ENCODE assay signal across 8 mouse cellular contexts in genomic region chr6:73247452-73247851, GRCm38 (mm10). TPM values are rescaled to one million over a fixed set of nuclear protein-coding genes. Genes with fewer than 3 reads are reported as not detected.
DNase-seq lines count a peak whose midpoint lies in the region; ATAC-seq and TF ChIP-seq lines count a peak whose summit lies in the region.

No protein-coding gene starts in this region.

- peak; percentile 25; the same call in 1 of the 2 replicates for TF ChIP-seq CTCF in brain, embryonic 14.5 days (IDR thresholded peaks at IDR 0.05; ENCODE audit: borderline replicate concordance, extremely low read depth, insufficient read depth, insufficient read length)

- H3K27me3 ChIP-seq in heart, embryonic 14.5 days (ENCODE audit: control insufficient read depth, insufficient read depth, low read length), result no peaks in the 10 kb centered on the region
- H3K27me3 ChIP-seq in limb, embryonic 12.5 days, result no peaks in the 10 kb centered on the region
- no peaks in the 10 kb centered on the region for H3K27me3 ChIP-seq in myocyte (ENCODE audit: control insufficient read depth, insufficient read depth, insufficient read length)

- no peaks in the 10 kb centered on the region for H3K9me3 ChIP-seq in heart, embryonic 14.5 days (ENCODE audit: control insufficient read depth, low read length)
- H3K9me3 ChIP-seq in limb, embryonic 12.5 days, result no peaks in the 10 kb centered on the region

- no peak for TF ChIP-seq POLR2A in brain, embryonic 14.5 days (IDR thresholded peaks at IDR 0.05; ENCODE audit: borderline replicate concordance, extremely low read depth, insufficient read depth, insufficient read length, poor library complexity, severe bottlenecking)
- no peak for TF ChIP-seq POLR2A in myocyte (IDR thresholded peaks at IDR 0.05; ENCODE audit: insufficient read length, low read depth)

- peak overlapping the region in 1 of 2 experiments; percentile 97; a peak in 1 of 4 replicates for H3K4me3 ChIP-seq in heart, embryonic 14.5 days (ENCODE audit: control insufficient read depth in 1 of 2, insufficient read depth in 1 of 2, low read depth in 1 of 2, low read length in 2 of 2)
- peak overlapping the region; percentile 94 for H3K4me3 ChIP-seq in limb, embryonic 12.5 days (replicated peaks)
- peak overlapping the region; percentile 79 for H3K4me3 ChIP-seq in myocyte

- WGBS in heart, embryonic 14.5 days, result 47% methylated on average over 4 of the region's 4 CpGs
- 38% methylated on average over 4 of the region's 4 CpGs for WGBS in limb, embryonic 12.5 days

- peak; percentile 47 for DNase-seq in right cerebral cortex, postnatal 14 days
- no peak for DNase-seq in right cerebral cortex, adult 2 months (ENCODE audit: low spot score in 2 of 2)
- peak; percentile 50 for DNase-seq in brain, embryonic 14.5 days (ENCODE audit: low read depth)
- DNase-seq in layer of hippocampus, adult 18-20 months (ENCODE audit: low spot score in 2 of 2), result no peak
- DNase-seq in layer of hippocampus, postnatal 14 days (ENCODE audit: low spot score in 2 of 2), result no peak

- peak overlapping the region; percentile 98; the same call in 1 of the 2 replicates for H3K9ac ChIP-seq in heart, embryonic 14.5 days (ENCODE audit: low read length)
- no peak overlapping the region for H3K9ac ChIP-seq in limb, embryonic 12.5 days (replicated peaks)

- ATAC-seq in heart, embryonic 14.5 days (ENCODE audit: insufficient number of reproducible peaks, insufficient read depth, low FRiP score, low read depth), result no peak
- no peak for ATAC-seq in limb, embryonic 12.5 days (ENCODE audit: insufficient number of reproducible peaks, insufficient read depth, low FRiP score, low TSS enrichment, low read depth)

- peaks cover 40% of the 10 kb centered on the region for H3K79me2 ChIP-seq in myocyte (ENCODE audit: control insufficient read depth, insufficient read depth)

- peaks cover 0 to 12% of the 10 kb centered on the region in 2 experiments; a peak in 3 of 4 replicates for H3K4me1 ChIP-seq in heart, embryonic 14.5 days (ENCODE audit: control insufficient read depth in 2 of 2, insufficient read depth in 2 of 2, low read length in 2 of 2)
- H3K4me1 ChIP-seq in limb, embryonic 12.5 days (replicated peaks), result peaks cover 12% of the 10 kb centered on the region

- H3K27ac ChIP-seq in heart, embryonic 14.5 days (replicated peaks in 1 of 2; ENCODE audit: control insufficient read depth in 1 of 2, insufficient read depth in 1 of 2, low read depth in 2 of 2, low read length in 2 of 2), result no peak overlapping the region
- H3K27ac ChIP-seq in limb, embryonic 12.5 days, result no peak overlapping the region

- no peak overlapping the region for H3ac ChIP-seq in myocyte (ENCODE audit: control insufficient read depth, insufficient read length)

- H3K36me3 ChIP-seq in heart, embryonic 14.5 days (ENCODE audit: control insufficient read depth, insufficient read depth, low read length), result no peaks in the 10 kb centered on the region
- H3K36me3 ChIP-seq in limb, embryonic 12.5 days, result no peaks in the 10 kb centered on the region
- H3K36me3 ChIP-seq in myocyte (ENCODE audit: control insufficient read depth, insufficient read depth), result no peaks in the 10 kb centered on the region

- peak overlapping the region; percentile 88 for H3K4me2 ChIP-seq in heart, embryonic 14.5 days (ENCODE audit: low read length)
- peak overlapping the region; percentile 77 for H3K4me2 ChIP-seq in limb, embryonic 12.5 days
- peak overlapping the region; percentile 93 for H3K4me2 ChIP-seq in myocyte (ENCODE audit: low read depth)

TF ChIP-seq in myocyte, 11 proteins besides CTCF, POLR2A, EP300 and RAD21:
- TF ChIP-seq MAX (IDR thresholded peaks at IDR 0.05; ENCODE audit: low read depth), result no peak
- no peak for TF ChIP-seq TCF3 (IDR thresholded peaks at IDR 0.05; ENCODE audit: insufficient read length, low read depth)
- no peak for TF ChIP-seq MYOG (IDR thresholded peaks at IDR 0.05; ENCODE audit: control insufficient read depth in 1 of 3, insufficient read depth in 1 of 3, insufficient read length in 2 of 3, low read depth in 2 of 3)
- TF ChIP-seq MYOD1 (IDR thresholded peaks at IDR 0.05; ENCODE audit: control insufficient read depth in 1 of 3, insufficient read length in 2 of 3, low read depth in 2 of 3), result no peak
- TF ChIP-seq USF1 (IDR thresholded peaks at IDR 0.05; ENCODE audit: low read depth), result no peak
- no peak for TF ChIP-seq POLR2AphosphoS2 (IDR thresholded peaks at IDR 0.05; ENCODE audit: insufficient read length, low read depth)
- TF ChIP-seq E2F4 (IDR thresholded peaks at IDR 0.05; ENCODE audit: insufficient read depth), result no peak
- TF ChIP-seq SRF (IDR thresholded peaks at IDR 0.05; ENCODE audit: control insufficient read depth, insufficient read length, low read depth), result no peak

RNA-seq across cellular contexts. Expression of gene Suclg1, which starts 0.7 kb away (rescaled TPM):
- polyA plus RNA-seq in brain, embryonic 14.5 days (2012; rRNA removed), result 89.7 and 105 TPM in 2 replicates
- polyA plus RNA-seq in heart, embryonic 14.5 days (2014; fragmentation: Nextera tagmentation; extraction: Ambion mirVana), result 329 and 333 TPM in 2 replicates
- 154 and 157 TPM in 2 replicates for polyA plus RNA-seq in limb, embryonic 12.5 days (2016; fragmentation: Nextera tagmentation; extraction: Ambion mirVana)
- 147 TPM for polyA plus RNA-seq in myocyte (2012; fragmentation: generic; extraction: Trizol)
- 100 to 1,000 TPM; 136 to 147 TPM for total RNA-seq in layer of hippocampus, adult 18-20 months (2021)
- 100 to 1,000 TPM; 142 to 144 TPM for total RNA-seq in layer of hippocampus, postnatal 14 days (2021)

RNA-seq across cellular contexts. Expression of gene Dnah6, which starts 26.0 kb away (rescaled TPM):
- polyA plus RNA-seq in brain, embryonic 14.5 days (2012; rRNA removed), result 0.42 and 1.0 TPM in 2 replicates
- 0.14 and 0.15 TPM in 2 replicates for polyA plus RNA-seq in heart, embryonic 14.5 days (2014; fragmentation: Nextera tagmentation; extraction: Ambion mirVana)
- not detected in 2 replicates for polyA plus RNA-seq in limb, embryonic 12.5 days (2016; fragmentation: Nextera tagmentation; extraction: Ambion mirVana)
- polyA plus RNA-seq in myocyte (2012; fragmentation: generic; extraction: Trizol), result 0.01 TPM
- total RNA-seq in layer of hippocampus, adult 18-20 months (2021), result 1 to 10 TPM in 1 of 2 experiments, under 1 TPM in 1; 0.76 to 1.1 TPM
- total RNA-seq in layer of hippocampus, postnatal 14 days (2021), result 1 to 10 TPM; 1.3 to 2.3 TPM

Comparison
In these comparisons a context has a peak if more than half of its experiments do, and no peak if none do; other contexts are left out.
1. DNase-seq: peak in right cerebral cortex, postnatal 14 days (single experiment) and brain, embryonic 14.5 days (single experiment); none in right cerebral cortex, adult 2 months (0 of 2), layer of hippocampus, adult 18-20 months (0 of 2) and layer of hippocampus, postnatal 14 days (0 of 2).
2. Peak in every context shown above with its lines, with median percentiles within 50 percentile points of each other: H3K4me2 ChIP-seq.